Mouse (Mus musculus): ENCODE data around the gene Epop.
"Not testable (repeated sequence)": the region's sequence is repeated elsewhere in the genome, so short reads cannot be mapped to it uniquely, and the experiment has no call there.

Gene Epop

GRCm38 (mm10) chr11:97662207-97662892, 32.8 kb upstream of the Epop start:
- in situ Hi-C loops (cut with MboI; ENCODE audit: low pct_unique_long_range_greater_than_20kb in 1 of 2, low sequenced_read_pairs in 2 of 2, unreplicated experiment in 1 of 2): no loop called here

GRCm38 (mm10) chr11:97661648-97662133, 32.2 kb upstream of the Epop start:
- in situ Hi-C loops (cut with MboI; ENCODE audit: low pct_unique_long_range_greater_than_20kb in 1 of 2, low sequenced_read_pairs in 2 of 2, unreplicated experiment in 1 of 2): no loop called here

DNA sequence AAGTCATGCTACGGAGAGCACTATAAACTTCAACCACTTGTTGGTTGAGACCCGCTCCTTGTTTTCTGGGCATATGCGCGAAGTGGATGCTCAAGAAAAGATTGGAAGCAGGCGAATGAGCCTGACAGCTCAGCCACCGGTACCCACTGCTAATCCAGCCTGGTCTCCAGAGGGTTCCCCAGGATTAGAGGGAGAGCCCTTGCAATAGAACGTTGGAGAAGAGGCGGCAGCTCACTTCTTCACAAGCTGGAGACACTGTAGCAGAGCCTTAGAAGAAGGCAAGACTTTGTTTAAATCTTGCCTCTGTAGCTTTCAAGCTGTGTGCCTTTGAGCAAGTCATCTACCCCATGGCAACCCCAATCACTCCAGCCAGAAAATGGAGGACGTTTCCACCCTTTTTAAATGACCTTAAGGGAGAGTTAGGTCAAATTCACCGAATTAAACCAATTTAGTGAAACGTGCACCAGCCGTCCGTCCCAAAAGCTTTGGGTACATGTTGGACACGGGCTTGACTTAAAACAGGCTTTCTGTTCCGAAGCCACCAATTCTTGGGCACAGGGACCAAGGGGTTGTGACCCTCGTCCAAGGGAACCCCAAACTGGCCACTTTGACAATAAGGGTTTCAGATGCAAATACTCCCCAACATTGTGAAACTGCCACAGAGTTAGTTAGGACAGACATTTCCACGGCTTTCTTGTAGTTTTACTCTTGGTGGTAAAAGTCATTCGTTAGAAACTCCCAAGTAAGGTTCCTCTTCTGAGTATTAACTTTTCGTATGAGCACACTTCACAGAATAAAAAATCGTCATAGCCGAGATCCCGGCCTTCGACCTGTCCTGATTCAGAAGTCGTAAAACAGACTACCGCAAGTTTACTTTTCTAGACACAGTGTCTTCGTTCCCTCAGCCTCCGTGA, 31.5 kb upstream of the Epop start:
- in situ Hi-C loops (cut with MboI; ENCODE audit: low pct_unique_long_range_greater_than_20kb in 1 of 2, low sequenced_read_pairs in 2 of 2, unreplicated experiment in 1 of 2): no loop called here

- in situ Hi-C loops (cut with MboI; ENCODE audit: low pct_unique_long_range_greater_than_20kb in 1 of 2, low sequenced_read_pairs in 2 of 2, unreplicated experiment in 1 of 2): no loop called here
Measured at GRCm38 (mm10) chr11:97659990-97660714, 30.6 kb upstream of the Epop start.

DNA sequence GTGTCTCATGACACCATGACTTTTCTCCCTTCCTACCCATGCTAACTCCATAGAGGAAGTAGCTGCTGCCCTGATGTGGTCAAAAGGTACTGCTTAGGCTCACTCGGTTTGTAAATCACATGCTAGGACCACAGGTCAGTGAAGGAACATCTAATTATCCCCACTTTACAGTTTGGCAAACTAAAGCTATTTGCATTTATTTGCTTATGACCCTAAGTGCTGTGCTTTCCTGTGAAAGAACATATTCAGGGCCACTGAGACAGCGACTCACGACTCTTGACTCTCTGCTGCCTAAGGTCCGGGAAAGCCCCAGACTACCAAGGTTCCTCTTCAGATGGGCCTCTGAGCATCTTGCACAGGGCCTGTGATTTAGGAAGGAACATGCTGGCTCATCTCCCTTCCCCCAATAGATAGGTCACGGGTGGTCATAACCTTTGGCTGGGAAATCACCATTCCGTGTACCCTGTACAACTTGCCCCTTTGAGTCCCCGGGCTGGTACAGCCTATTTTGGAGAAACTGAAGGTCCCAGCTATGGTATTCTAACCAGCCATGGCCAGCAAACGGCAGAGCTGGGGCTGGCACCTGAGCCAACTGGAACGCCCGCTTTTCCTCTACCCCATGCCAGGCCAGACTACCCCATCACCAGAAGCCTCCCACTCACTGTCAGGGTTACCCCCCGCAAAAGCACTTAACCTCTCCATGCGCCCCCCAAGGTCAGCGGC, 29.9 kb upstream of the Epop start:
- in situ Hi-C loops (cut with MboI; ENCODE audit: low pct_unique_long_range_greater_than_20kb in 1 of 2, low sequenced_read_pairs in 2 of 2, unreplicated experiment in 1 of 2): no loop called here

DNA sequence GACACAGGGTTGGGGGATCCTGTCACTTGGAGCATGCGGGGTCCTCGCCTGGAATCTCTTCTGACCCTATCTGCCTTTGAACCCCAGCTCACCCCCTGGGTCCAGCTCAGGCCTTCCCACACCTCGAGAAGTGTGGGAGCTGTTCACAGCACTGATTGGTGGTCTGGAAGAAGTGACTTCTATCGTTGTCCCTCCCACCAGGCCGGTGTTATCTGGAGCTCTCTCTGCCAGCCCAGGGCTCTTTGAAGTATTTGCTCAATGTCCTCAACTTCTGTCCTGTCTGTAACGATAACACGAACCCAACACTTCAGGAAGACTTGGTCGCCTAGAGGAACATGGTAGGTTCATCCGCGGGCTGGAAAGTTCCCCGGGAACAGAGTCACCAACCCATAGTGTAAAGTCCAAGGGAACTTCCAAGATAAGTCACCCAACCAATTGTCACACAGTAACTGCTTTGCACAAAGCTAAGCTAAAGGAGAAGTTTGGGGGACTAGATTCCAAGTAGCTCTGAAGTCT, 29.3 kb upstream of the Epop start:
- in situ Hi-C loops (cut with MboI; ENCODE audit: low pct_unique_long_range_greater_than_20kb in 1 of 2, low sequenced_read_pairs in 2 of 2, unreplicated experiment in 1 of 2): no loop called here

- in situ Hi-C loops (cut with MboI; ENCODE audit: low pct_unique_long_range_greater_than_20kb in 1 of 2, low sequenced_read_pairs in 2 of 2, unreplicated experiment in 1 of 2): not testable (repeated sequence)
Measured at GRCm38 (mm10) chr11:97657967-97658366, 28.5 kb upstream of the Epop start.

- in situ Hi-C loops (cut with MboI; ENCODE audit: low pct_unique_long_range_greater_than_20kb in 1 of 2, low sequenced_read_pairs in 2 of 2, unreplicated experiment in 1 of 2): no loop called here
Measured at GRCm38 (mm10) chr11:97657184-97657945, 27.9 kb upstream of the Epop start.

DNA sequence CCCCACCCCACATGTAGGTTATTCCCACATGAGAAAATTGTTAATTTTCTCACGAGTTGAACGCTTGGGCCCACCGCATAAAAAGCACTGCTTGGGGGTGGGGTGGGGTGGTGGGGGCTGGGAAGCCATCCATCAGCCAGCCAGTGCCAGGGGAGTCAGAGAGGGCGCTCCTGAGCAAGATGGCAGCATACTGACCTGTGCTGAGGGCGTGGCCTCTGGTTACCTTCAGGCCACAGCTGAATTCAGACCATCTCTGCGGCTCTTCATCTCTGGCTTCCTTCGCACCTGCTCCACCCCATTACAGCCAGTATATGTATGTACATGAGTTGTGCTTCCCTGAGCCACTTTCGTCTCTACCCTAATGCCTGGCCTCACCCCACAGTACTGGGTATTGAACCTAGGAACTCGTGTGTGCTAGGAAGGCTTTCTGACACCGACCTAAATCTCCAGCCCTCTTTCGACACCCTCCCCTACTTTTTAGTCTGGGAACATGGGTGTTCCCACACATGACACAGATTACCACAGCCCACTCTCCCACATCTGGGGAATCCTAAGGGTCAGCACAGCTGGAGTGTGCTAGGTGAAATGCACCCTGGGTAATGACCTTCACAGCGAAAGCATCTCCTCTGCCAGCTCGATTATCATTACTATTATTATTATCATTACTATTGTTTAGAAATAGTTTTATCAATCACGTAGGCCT, 26.9 kb upstream of the Epop start:
- in situ Hi-C loops (cut with MboI; ENCODE audit: low pct_unique_long_range_greater_than_20kb in 1 of 2, low sequenced_read_pairs in 2 of 2, unreplicated experiment in 1 of 2): no loop called here

GRCm38 (mm10) chr11:97654210-97654609, 24.7 kb upstream of the Epop start:
- in situ Hi-C loops (cut with MboI; ENCODE audit: low pct_unique_long_range_greater_than_20kb in 1 of 2, low sequenced_read_pairs in 2 of 2, unreplicated experiment in 1 of 2): loop anchor here in 1 of 2 experiments (5.0 kb wide), 1 partner anchor 78 kb away; no protein-coding TSS in a partner anchor

GRCm38 (mm10) chr11:97653376-97653775, 23.9 kb upstream of the Epop start:
- in situ Hi-C loops (cut with MboI; ENCODE audit: low pct_unique_long_range_greater_than_20kb in 1 of 2, low sequenced_read_pairs in 2 of 2, unreplicated experiment in 1 of 2): loop anchor here in 1 of 2 experiments (5.0 kb wide), 1 partner anchor 79 kb away; no protein-coding TSS in a partner anchor

DNA sequence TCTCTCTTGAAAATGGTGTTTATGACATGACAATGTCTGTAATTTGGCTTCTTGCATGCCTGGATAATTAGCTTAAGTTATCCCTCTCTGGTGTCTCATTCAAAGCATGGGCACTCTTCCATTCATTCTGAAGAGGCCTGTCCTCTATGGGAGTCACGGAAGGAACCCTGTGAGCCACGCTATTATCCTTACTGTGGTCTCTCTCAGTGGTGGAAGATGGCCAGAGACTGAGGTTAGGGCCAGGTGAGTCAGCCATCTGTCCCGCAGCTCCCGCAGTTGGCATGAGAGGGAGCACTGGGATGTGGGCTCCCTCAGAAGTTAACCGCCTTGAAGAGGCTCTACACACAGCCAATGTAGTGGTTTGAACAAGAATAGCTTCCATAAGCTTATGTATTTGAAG, 20.8 kb upstream of the Epop start:
- in situ Hi-C loops (cut with MboI; ENCODE audit: low pct_unique_long_range_greater_than_20kb in 1 of 2, low sequenced_read_pairs in 2 of 2, unreplicated experiment in 1 of 2): loop anchor here in 1 of 2 experiments (5.0 kb wide), 1 partner anchor 82 kb away; no protein-coding TSS in a partner anchor

- in situ Hi-C loops (cut with MboI; ENCODE audit: low pct_unique_long_range_greater_than_20kb in 1 of 2, low sequenced_read_pairs in 2 of 2, unreplicated experiment in 1 of 2): not testable (repeated sequence)
Measured at GRCm38 (mm10) chr11:97648541-97648940, 19.0 kb upstream of the Epop start.

GRCm38 (mm10) chr11:97644834-97645233, 15.3 kb upstream of the Epop start:
- in situ Hi-C loops (cut with MboI; ENCODE audit: low pct_unique_long_range_greater_than_20kb in 1 of 2, low sequenced_read_pairs in 2 of 2, unreplicated experiment in 1 of 2): no loop called here

GRCm38 (mm10) chr11:97643380-97644055, 14.0 kb upstream of the Epop start:
- in situ Hi-C loops (cut with MboI; ENCODE audit: low pct_unique_long_range_greater_than_20kb in 1 of 2, low sequenced_read_pairs in 2 of 2, unreplicated experiment in 1 of 2): no loop called here

GRCm38 (mm10) chr11:97642746-97643145, 13.2 kb upstream of the Epop start:
- in situ Hi-C loops (cut with MboI; ENCODE audit: low pct_unique_long_range_greater_than_20kb in 1 of 2, low sequenced_read_pairs in 2 of 2, unreplicated experiment in 1 of 2): no loop called here
